Mouse (Mus musculus) adrenal gland, postnatal 14 days (tissue): Measurements from ENCODE around the gene Cdk18. TPM values are rescaled to one million over a fixed set of nuclear protein-coding genes. Genes with fewer than 3 reads are reported as not detected.

Experiments
- DNase-seq: peaks from one replicate; pipeline ENCODE4 v3.0.0; 2021; ENCODE audit warnings: mixed read lengths
- total RNA-seq: library from RNA; stranded (reverse); gene quantifications from 2 replicates; pipeline ENCODE4 v1.2.3, GENCODE M21; 2021

The Cdk18 gene
- total RNA-seq, 1 experiment from 2014 or later: 17.9 TPM

DNA sequence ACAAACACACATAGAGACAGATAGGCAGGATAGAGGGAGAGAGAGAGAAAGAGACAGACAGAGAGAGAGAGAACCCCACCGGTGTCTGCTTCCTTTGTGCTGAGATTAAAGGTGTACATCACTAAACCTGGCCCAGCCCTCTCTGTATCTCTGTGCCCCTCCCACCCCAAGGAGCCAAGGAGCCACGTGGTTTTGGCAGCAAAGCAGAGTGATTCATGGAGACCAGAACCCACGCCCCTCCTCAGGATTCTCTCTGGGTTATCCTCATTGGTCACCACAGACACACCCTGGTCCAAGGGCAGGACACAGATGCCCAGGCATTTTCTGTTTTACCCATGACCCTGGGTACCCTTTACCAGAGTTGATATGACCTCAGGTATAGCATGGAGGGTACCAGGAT is 26.4 kb downstream of the Cdk18 start:
- no peak for DNase-seq

DNA sequence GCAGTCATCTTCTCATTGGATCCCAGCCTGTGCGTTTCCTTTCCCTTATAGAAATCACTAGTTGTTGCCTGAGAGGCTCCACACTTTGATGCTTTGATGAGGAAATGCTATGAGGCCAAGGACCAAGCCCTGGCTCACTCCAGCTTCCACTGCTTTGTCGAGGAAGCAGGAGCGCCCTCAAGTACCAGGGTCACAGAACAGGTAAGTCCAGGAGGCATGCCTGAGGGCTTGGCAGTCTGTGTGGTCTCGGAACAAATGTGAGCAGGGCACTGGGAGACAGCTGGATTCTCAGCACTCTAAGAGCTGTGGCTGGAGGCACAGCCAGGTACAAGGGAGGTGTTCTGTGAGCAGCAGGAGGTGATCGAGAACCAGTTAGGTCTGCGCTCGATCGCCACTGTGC is 27.1 kb downstream of the Cdk18 start:
- DNase-seq: no peak

DNA sequence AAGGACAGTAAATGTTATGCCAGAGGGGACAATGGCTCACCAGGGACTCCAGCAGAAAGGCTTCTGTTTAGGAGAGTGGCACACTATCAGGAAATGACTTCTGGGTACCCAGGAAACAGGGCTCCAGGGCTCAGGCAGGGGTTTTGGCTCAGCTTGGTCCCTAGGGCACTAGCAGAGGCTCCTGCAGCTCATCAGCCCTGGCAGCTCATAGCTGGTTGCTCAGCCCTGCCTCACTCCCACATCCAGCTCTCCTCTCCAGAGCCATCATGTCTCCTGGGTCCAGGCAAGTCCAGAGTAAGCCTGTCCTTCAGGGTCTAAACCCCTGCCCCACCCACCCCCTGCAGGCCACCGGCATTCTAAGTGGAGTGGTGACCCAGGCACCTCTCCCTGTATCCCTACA is 28.1 kb downstream of the Cdk18 start:
- DNase-seq: no peak

DNA sequence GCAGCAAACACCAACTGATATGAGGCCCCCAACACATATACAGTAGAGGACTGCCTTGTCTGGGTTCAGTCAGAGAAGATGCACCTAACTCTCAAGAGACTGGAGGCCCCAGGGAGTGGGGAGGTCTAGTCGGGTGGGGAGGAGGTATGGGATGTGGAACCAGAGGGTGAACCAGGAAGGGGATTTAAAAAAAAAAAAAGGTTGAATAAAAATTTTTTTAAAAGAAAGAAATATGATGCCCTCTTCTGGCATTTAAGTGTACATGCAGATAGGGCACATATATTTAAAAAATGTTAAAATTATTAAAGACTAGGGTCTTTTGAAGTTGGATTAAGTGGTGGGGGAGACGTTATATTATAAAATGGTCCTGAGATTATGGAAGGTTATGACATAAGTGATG is 30.1 kb downstream of the Cdk18 start:
- DNase-seq: no peak

DNA sequence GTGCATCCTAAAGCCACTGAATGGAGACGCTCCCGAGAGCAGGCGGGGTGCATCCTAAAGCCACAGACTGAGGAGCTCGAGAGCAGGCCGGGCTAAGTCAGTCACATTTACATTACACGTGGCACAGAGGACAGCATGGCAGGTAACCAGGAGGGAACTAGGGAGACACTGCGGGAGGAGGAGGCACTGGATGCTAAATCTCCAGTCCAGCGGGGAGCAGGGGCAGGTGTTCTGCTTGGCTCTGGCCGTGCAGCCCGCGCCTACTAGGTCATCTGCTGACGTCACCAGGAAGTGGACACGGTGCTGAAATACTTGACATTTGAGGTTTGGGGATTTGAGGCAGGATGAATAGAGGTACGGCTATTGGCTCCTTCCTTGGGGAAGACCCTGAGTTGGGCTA is 35.1 kb downstream of the Cdk18 start:
- no peak for DNase-seq

- no peak for DNase-seq
Observed at GRCm38 (mm10) chr1:132101953-132102697, 37.4 kb downstream of the Cdk18 start.

DNA sequence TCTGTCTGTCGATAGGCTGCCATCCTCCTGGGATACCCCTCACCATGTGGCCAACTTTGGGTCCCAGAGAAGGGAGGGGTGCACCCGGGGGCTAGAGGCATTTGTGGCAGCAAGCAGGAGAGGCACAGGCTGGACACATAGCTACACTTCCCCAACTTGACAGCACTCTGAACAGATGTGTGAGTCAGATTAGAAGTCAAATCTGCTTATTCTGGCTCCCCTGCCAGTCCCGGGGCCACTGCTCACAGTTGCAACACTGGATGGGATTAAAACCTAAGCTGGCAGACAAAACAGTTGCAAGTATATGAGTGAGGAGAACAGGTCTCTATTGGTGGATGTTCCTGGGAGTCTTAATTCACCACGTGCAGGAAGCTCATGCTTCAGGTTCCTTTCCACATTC is 39.7 kb downstream of the Cdk18 start:
- no peak for DNase-seq

DNA sequence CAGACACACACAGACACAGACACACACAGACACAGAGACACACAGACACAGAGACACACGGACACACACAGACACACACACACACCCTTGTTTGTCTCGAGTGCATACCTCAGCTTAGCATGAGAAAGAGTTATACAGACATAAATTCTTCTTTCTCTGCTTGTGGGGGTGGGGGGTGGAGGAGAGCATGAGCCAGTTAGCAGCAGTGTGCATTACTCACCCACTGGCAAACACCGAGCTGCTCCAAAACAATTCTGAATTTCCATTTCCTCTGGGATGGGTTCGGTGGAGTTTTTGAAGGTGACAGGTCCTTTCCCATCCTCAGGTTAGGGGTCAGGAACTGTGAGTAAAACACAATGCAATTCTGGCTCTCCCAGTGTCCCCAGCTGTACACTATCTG is 40.5 kb downstream of the Cdk18 start:
- no peak for DNase-seq

GRCm38 (mm10) chr1:132098076-132098475 is 41.4 kb downstream of the Cdk18 start:
- no peak for DNase-seq

GRCm38 (mm10) chr1:132095356-132096004 is 44.0 kb downstream of the Cdk18 start:
- peak; percentile 50 for DNase-seq

DNA sequence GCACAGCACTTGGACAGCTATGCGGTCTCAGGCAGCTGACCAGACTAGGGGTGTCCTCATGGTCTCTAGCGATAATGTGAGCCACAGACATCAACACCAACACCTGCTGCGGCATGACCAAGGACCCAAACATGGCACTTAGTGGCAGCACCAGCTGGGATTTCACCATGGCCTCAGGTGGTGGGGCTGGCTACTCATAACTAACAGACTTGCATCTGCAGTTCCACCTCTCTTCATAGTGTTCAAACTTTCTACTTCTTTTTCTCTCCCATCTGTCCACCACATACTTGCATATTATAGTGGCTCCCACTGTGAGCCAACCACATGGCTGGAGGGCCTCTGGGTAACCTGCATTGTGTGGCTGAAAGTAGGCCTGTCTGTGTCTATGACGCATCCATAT is 46.2 kb downstream of the Cdk18 start:
- DNase-seq: no peak

DNA sequence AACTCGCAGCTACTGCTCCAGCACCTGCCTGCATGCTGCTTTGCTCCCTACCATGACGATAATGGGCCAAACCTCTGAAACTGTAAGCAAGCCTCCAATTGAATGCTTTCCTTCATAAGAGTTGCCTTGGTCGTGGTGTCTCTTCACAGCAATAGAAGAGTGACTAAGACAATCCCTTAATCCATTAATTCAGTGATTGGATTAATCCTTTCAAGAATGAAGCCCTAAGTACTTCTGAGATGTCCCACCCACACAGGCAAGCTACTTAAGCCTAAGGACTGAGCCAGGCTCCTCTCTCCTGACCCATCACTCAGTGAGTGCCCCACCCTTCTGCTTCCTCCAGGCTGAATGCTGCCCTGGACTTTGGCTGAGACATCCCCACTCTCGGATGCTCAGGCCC is 49.2 kb downstream of the Cdk18 start:
- DNase-seq: no peak

DNA sequence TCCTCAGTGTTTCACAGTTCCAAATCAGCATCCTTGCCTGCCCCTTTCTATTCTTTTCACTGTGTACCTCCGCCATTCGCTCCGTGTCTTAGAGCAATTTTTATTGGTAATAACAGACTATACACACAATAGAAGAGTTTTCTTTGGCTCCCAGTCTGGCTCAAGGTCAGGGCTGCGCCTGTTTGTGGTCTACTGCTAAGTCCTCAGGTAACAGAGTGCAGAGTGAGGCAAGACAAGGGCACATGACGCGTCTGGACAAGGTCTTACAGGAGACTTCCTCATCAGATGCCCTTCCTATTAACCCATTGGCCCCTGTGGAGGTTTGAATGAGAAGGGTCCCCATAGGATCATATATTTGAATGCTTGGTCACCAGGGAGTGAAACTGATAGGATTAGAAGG is 49.7 kb downstream of the Cdk18 start:
- no peak for DNase-seq

DNA sequence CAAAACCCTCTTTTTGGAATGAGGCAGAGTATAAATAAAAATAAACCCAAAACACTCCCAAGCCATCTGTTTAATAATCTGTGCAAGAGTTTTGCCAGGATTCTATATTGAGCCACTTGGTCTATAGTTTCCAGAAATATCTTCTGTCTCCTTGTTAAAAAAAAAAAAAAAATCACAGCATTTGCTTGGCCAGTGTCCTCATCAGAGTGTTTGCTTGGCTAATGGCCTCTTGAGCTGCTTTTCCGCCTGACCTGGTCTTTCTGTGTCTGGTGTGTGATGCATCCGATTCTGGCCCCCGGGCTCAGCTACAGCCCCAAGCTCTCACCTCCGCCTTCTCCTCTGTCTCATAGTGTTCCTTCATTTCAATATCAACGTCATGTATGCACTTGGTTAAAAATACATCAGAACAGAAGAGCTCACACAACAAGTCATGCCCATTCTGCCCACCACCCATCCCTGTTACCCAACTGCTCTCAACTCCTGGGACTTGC is 51.3 kb downstream of the Cdk18 start:
- DNase-seq: no peak

- no peak for DNase-seq
Observed at GRCm38 (mm10) chr1:132085181-132086049, 54.1 kb downstream of the Cdk18 start.

GRCm38 (mm10) chr1:132078413-132078812 is 61.1 kb downstream of the Cdk18 start:
- no peak for DNase-seq

DNA sequence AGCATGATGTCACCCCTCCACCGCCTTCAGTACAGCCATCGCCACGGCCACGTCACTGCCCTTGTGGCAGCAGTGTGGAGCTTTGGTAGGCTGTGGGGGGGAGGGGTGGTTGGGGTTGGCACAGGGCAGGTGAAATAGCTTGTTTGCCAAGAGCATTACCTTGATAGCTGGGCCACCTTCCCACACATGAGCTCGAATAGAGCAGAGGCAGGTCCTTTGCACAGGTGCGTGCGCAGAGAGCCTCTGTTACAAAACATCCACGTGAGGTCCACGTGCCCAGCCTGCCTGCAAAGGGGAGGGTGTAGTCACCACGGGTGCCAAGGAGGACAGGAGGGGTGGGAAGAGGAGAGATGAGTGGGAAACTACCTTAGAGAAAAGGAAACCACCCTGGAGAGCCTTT is 63.9 kb downstream of the Cdk18 start:
- DNase-seq: no peak

- DNase-seq: no peak
Observed at GRCm38 (mm10) chr1:132070659-132071058, 68.8 kb downstream of the Cdk18 start.

DNA sequence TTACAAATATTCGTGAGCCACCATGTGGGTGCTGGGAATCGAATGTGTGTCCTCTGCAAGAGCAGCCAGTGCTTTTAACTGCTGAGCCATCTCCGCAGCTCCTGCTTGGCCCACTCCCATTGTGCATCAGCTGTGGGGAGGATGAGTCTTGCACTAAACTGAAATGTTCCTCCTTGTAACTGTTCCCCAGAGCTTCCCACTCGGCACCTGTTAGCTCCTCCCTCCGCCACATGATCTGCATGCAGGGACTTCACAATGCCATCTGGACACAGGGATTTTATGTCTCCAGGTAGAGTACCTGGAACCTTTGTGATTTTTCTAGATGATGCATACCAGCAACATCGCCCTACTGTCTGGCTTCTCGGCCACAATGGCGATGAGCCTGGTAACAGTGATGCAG is 70.0 kb downstream of the Cdk18 start:
- DNase-seq: no peak

- peak; percentile 77 for DNase-seq
Observed at GRCm38 (mm10) chr1:132067261-132068255, 71.9 kb downstream of the Cdk18 start, which contains the start of gene Mfsd4a. Gene Mfsd4a, minus strand, starts transcription at chr1:132068062.

- DNase-seq: no peak
Observed at GRCm38 (mm10) chr1:132065475-132066172, 73.9 kb downstream of the Cdk18 start.
